Mouse (Mus musculus) macrophage (primary cell): Measurements from ENCODE around the gene Pigt. TPM values are rescaled to one million over a fixed set of nuclear protein-coding genes. Genes with fewer than 3 reads are reported as not detected.
A peak's percentile ranks its signal among the peaks of the same experiment; 100 is the strongest.

Source experiments
- H3K27ac ChIP-seq: fragments of 350-480 bp; formaldehyde crosslinking; 2 replicates; pipeline ENCODE4 v1.9.0; 2021
- H3K36me3 ChIP-seq: fragments of 350-480 bp; formaldehyde crosslinking; 2 replicates; pipeline ENCODE4 v1.9.0; 2021; ENCODE audit errors: inconsistent target
- H3K4me3 ChIP-seq: fragments of 350-480 bp; formaldehyde crosslinking; 2 replicates; pipeline ENCODE4 v1.9.0; 2021; ENCODE audit errors: inconsistent target
- H3K79me2 ChIP-seq: fragments of 350-480 bp; formaldehyde crosslinking; 2 replicates; pipeline ENCODE4 v1.9.0; 2021; ENCODE audit errors: inconsistent target
- WGBS: methylation state at CpG from one replicate; pipeline ENCODE4 v1.1.7; 2026; ENCODE audit warnings: inconsistent platforms; ENCODE audit not compliant: missing documents; 5-methylcytosine and 5-hydroxymethylcytosine counted together
- polyA plus RNA-seq: library from polyadenylated mRNA; stranded (reverse); fragments of 250-400 nt; gene quantifications from 3 replicates; pipeline ENCODE4 v1.2.4, GENCODE M21; 2018; ENCODE audit warnings: inconsistent platforms

Pigt gene
- polyA plus RNA-seq, 1 experiment from 2014 or later = 92.7 TPM

- under 1% methylated on average over 55 of the region's 79 CpGs for WGBS
- Histone ChIP-seq H3K36me3 (peaks cover 17% of the 10 kb centered on the region; the same call in 1 of the 2 replicates), H3K27ac (peak within 1 kb of the TSS; percentile 37), H3K79me2 (peaks cover 21% of the 10 kb centered on the region; the same call in 1 of the 2 replicates), H3K4me3 (peak within 1 kb of the TSS; percentile 77)
These were observed 36.4 kb upstream of the Pigt start, which contains the start of gene Gm20458 for GRCm38 (mm10) chr2:164460745-164461551. Gene Gm20458 (plus strand): TSS chr2:164460967.

- H3K79me2 ChIP-seq = peaks cover 21% of the 10 kb centered on the region; the same call in 1 of the 2 replicates
- H3K36me3 ChIP-seq = peaks cover 17% of the 10 kb centered on the region; the same call in 1 of the 2 replicates
- no peak overlapping the region for H3K4me3 ChIP-seq
- H3K27ac ChIP-seq = no peak overlapping the region
These were observed 32.2 kb upstream of the Pigt start for GRCm38 (mm10) chr2:164465161-164465560.

GRCm38 (mm10) chr2:164466787-164467186 is 30.5 kb upstream of the Pigt start:
- peaks cover 17% of the 10 kb centered on the region; the same call in 1 of the 2 replicates for H3K36me3 ChIP-seq
- H3K4me3 ChIP-seq = no peak overlapping the region
- WGBS = 85% methylated on average over 5 of the region's 5 CpGs
- no peak overlapping the region for H3K27ac ChIP-seq
- H3K79me2 ChIP-seq = peaks cover 16% of the 10 kb centered on the region; the same call in 1 of the 2 replicates

DNA sequence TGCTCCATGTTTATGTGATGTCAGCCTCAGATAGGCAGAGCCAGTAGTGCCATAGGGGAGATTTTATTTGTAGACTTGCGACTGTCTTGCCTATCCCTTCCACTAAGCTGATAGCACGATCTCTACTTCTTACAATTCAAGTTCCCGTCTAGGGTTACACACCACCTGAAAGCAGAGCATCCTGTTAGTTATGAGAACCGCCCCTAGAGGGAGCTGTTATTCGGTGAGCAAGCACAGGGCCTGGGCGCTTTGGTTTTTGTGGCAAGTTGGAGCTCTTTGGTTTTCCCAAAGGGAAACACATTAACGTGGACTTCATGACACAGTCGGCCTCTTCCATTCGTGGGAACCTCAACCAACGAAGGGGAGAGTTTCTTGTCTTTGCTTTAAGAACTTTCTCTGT is 27.1 kb upstream of the Pigt start:
- Histone ChIP-seq H3K36me3 (peaks cover 2% of the 10 kb centered on the region; the same call in 1 of the 2 replicates), H3K27ac (no peak overlapping the region), H3K79me2 (no peaks in the 10 kb centered on the region), H3K4me3 (no peak overlapping the region)
- WGBS = 48% methylated on average over 10 of the region's 10 CpGs

DNA sequence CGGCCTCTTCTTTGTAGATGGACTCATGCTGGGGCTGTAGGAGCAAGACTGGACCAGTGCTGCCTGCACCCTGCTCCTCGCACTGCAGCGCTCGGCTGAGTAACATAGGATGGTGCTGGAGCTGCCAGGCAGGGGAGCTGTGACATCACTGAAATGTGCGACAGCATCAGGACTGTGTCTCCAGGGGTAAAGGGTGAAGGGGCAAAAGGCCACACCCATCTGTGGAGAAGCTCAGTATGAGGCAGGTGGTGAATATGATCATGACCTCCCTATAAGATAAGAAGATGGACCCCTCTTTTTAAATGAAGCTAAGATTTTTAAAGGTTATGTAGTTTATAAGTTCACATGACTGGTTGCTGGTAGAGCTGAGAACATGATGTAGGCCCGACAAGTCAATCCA is 23.7 kb upstream of the Pigt start, which contains the start of gene Trp53tg5:
Gene Trp53tg5 (minus strand): TSS at position 101 of the 400 bp plus-strand sequence.
- no peak within 1 kb of the TSS for H3K27ac ChIP-seq
- 93% methylated on average over 6 of the region's 6 CpGs for WGBS
- H3K4me3 ChIP-seq = no peak within 1 kb of the TSS
- H3K36me3 ChIP-seq = no peaks in the 10 kb centered on the region
- H3K79me2 ChIP-seq = no peaks in the 10 kb centered on the region

DNA sequence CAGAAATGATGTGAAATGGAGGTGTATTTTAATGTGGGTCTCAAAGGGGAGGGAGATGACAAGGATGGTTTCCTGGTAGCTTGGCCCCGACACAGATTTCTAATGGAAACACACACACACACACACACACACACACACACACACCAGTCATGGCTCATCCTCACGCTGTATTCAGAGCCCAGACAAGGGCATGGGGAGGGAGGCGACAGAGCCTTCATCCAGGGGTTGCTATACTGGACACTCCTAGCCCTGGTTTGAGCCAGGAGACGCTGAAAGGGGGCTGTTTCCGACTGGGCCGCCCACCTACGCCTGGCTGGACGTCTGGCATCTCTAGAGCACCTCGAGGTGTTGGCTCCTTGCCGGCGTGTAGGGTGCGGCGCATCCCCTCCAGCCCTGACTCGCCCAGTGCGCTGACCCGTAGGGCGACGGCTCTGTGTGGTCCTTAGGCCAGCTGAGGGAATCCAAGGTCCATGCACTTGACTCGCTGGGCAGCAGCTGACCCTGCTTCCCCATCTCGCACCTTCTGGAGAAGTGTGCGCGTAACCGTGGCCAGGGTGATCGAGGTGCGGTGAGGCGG is 11.6 kb upstream of the Pigt start, which contains the start of gene Dbndd2:
Gene Dbndd2 (plus strand): TSS at position 426 of the 577 bp plus-strand sequence.
- H3K79me2 ChIP-seq = no peaks in the 10 kb centered on the region
- H3K36me3 ChIP-seq = peaks cover 14% of the 10 kb centered on the region
- 10% methylated on average over 24 of the region's 26 CpGs for WGBS
- peak within 1 kb of the TSS; percentile 42 for H3K4me3 ChIP-seq
- no peak within 1 kb of the TSS for H3K27ac ChIP-seq

DNA sequence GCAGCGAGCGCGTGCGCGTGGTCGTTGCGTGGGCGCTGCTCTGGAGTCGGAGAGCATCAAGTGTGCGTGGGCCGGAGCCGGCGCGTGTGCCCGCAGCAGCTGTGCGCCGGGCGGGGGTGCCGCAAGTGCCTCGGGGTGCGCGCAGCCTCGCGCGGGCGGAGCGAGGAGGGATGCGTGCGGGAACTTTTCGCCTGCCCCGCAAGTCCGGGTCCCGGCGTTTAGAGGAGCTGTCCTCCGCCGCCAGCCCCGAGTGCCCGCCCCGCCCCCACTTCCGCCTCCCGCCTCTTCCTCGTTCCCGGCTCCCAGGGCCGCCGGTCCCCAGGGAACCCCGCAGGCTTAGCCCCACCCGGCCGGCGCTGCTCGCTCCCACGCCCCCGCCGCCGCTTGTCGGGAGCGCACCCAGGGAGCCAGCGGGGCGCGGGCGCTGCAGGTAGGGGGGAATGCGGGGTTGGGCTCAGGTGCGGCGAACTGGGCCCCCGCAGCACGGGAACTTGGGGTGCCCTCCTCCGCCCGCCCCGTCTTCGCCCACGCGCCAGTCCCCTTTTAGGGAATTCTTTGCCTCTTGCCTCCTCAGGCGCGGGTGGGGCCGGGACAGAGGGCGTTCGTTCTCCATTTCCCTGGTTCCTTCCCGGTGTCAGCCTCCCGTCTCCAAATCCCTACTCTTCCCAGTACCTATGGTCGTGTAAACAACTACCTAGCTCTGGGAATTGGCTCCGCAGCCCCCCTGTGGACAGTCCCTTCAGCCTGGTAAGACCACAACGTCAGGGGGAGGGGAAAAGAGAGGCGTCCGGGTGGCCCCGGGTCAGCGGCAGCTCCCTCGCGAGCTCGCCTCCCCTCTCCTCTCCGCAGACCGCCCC is 10.8 kb upstream of the Pigt start:
- peak overlapping the region; percentile 42 for H3K4me3 ChIP-seq
- peaks cover 14% of the 10 kb centered on the region for H3K36me3 ChIP-seq
- H3K79me2 ChIP-seq = no peaks in the 10 kb centered on the region
- 1% methylated on average over 61 of the region's 90 CpGs for WGBS
- no peak overlapping the region for H3K27ac ChIP-seq

- H3K27ac ChIP-seq = no peak overlapping the region
- 35% methylated on average over 11 of the region's 11 CpGs for WGBS
- H3K36me3 ChIP-seq = peaks cover 14% of the 10 kb centered on the region
- H3K79me2 ChIP-seq = no peaks in the 10 kb centered on the region
- H3K4me3 ChIP-seq = peak overlapping the region; percentile 42
These were observed 10.2 kb upstream of the Pigt start for GRCm38 (mm10) chr2:164487115-164487527.

GRCm38 (mm10) chr2:164487812-164488211 is 9.5 kb upstream of the Pigt start:
- WGBS = 91% methylated on average over 9 of the region's 9 CpGs
- Histone ChIP-seq H3K27ac (no peak overlapping the region), H3K79me2 (no peaks in the 10 kb centered on the region), H3K36me3 (peaks cover 14% of the 10 kb centered on the region), H3K4me3 (no peak overlapping the region)

- Histone ChIP-seq H3K27ac (no peak overlapping the region), H3K79me2 (peaks cover 17% of the 10 kb centered on the region), H3K36me3 (peaks cover 14% of the 10 kb centered on the region), H3K4me3 (no peak overlapping the region)
- WGBS = 89% methylated on average over 2 of the region's 2 CpGs
These were observed 3.2 kb upstream of the Pigt start for GRCm38 (mm10) chr2:164494126-164494525.

DNA sequence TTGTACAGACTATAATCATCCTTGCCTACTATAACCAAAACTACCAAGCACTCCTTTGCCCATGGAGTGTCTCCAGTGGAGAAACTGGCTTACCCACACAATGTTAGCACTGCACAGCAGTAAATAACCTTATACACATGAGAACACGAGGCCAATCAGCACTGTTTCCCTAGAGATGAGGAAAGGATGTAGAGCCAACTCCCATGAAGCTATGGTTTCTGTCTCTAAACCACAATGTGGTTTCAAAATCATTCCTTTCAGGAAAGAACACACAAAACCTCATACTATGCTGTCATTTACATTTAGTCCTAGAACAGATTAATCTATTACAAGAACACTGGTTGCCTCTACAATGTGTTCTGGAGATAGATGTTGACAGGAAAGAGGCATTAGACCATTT is 989 bp upstream of the Pigt start:
- H3K36me3 ChIP-seq = peaks cover 13% of the 10 kb centered on the region; the same call in 1 of the 2 replicates
- no peak overlapping the region for H3K4me3 ChIP-seq
- WGBS = 0% methylated on average over 1 of the region's 1 CpGs
- H3K27ac ChIP-seq = no peak overlapping the region
- peaks cover 20% of the 10 kb centered on the region for H3K79me2 ChIP-seq

GRCm38 (mm10) chr2:164497691-164498268 is 460 bp downstream of the Pigt start:
- Histone ChIP-seq H3K36me3 (peaks cover 27% of the 10 kb centered on the region; the same call in 1 of the 2 replicates), H3K79me2 (peaks cover 20% of the 10 kb centered on the region), H3K27ac (peak overlapping the region; percentile 40; the same call in 1 of the 2 replicates), H3K4me3 (peak overlapping the region; percentile 97)
- 6% methylated on average over 20 of the region's 21 CpGs for WGBS

DNA sequence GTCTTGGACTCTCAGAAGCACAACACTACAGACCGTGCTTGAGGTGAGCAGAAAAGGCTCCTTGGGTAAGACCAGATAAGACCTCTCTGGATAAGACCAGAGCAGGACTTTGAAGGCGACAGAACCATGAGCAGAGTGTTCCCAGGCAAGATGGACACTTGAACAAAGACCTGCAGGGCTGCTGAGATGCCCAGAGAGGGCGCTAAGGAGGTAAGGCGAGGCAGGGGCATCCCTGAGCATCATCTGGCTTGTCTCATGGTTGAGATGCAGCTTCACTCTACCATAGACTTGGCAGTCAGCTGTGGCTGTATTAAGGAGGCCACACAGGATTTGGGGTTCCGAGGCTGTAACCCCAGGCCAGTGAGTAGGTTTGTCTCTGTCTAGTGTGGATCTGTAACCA is 2.0 kb downstream of the Pigt start:
- WGBS = 85% methylated on average over 5 of the region's 5 CpGs
- no peak overlapping the region for H3K4me3 ChIP-seq
- H3K27ac ChIP-seq = no peak overlapping the region
- peaks cover 20% of the 10 kb centered on the region for H3K79me2 ChIP-seq
- peaks cover 43% of the 10 kb centered on the region for H3K36me3 ChIP-seq

- Histone ChIP-seq H3K79me2 (peaks cover 20% of the 10 kb centered on the region), H3K4me3 (no peak overlapping the region), H3K27ac (no peak overlapping the region), H3K36me3 (peaks cover 53% of the 10 kb centered on the region)
- 93% methylated on average over 7 of the region's 7 CpGs for WGBS
These were observed 3.2 kb downstream of the Pigt start for GRCm38 (mm10) chr2:164500511-164500910.
